Mouse (Mus musculus): ENCODE data around the gene Gpi1. TPM values are rescaled to one million over a fixed set of nuclear protein-coding genes. Genes with fewer than 3 reads are reported as not detected.
"Not testable (repeated sequence)": the region's sequence is repeated elsewhere in the genome, so short reads cannot be mapped to it uniquely, and the experiment has no call there.

Gene Gpi1
- total and polyA plus RNA-seq, 3 experiments, result 290 to 557 (median 507) TPM

GRCm38 (mm10) chr7:34229691-34230111, 435 bp downstream of the Gpi1 start:
- peak; percentile 68 for DNase-seq

GRCm38 (mm10) chr7:34229153-34229552, 983 bp downstream of the Gpi1 start:
- DNase-seq, result no peak

- DNase-seq, result no peak
Observed at GRCm38 (mm10) chr7:34228641-34229040, 1.5 kb downstream of the Gpi1 start.

GRCm38 (mm10) chr7:34226846-34227245, 3.3 kb downstream of the Gpi1 start:
- DNase-seq, result no peak

GRCm38 (mm10) chr7:34226086-34226485, 4.0 kb downstream of the Gpi1 start:
- no peak for DNase-seq

GRCm38 (mm10) chr7:34224308-34224707, 5.8 kb downstream of the Gpi1 start:
- peak; percentile 55 for DNase-seq

GRCm38 (mm10) chr7:34222340-34222739, 7.8 kb downstream of the Gpi1 start:
- no peak for DNase-seq

GRCm38 (mm10) chr7:34221594-34222250, 8.4 kb downstream of the Gpi1 start:
- no peak for DNase-seq

- no peak for DNase-seq
Observed at GRCm38 (mm10) chr7:34218496-34218895, 11.6 kb downstream of the Gpi1 start.

- DNase-seq, result no peak
Observed at GRCm38 (mm10) chr7:34216474-34216873, 13.7 kb downstream of the Gpi1 start.

- DNase-seq, result no peak
Observed at GRCm38 (mm10) chr7:34215481-34215880, 14.7 kb downstream of the Gpi1 start.

- DNase-seq, result no peak
Observed at GRCm38 (mm10) chr7:34214644-34215043, 15.5 kb downstream of the Gpi1 start.

GRCm38 (mm10) chr7:34213281-34213680, 16.9 kb downstream of the Gpi1 start:
- no peak for DNase-seq

- DNase-seq, result no peak
Observed at GRCm38 (mm10) chr7:34208027-34208745, 21.9 kb downstream of the Gpi1 start.

GRCm38 (mm10) chr7:34206331-34206730, 23.8 kb downstream of the Gpi1 start:
- no peak for DNase-seq

- not testable (repeated sequence) for DNase-seq
Observed at GRCm38 (mm10) chr7:34202147-34202546, 28.0 kb downstream of the Gpi1 start.

GRCm38 (mm10) chr7:34200829-34201228, 29.3 kb downstream of the Gpi1 start:
- DNase-seq, result no peak

GRCm38 (mm10) chr7:34198346-34198745, 31.8 kb downstream of the Gpi1 start:
- peak; percentile 27 for DNase-seq

GRCm38 (mm10) chr7:34196132-34197128, 33.7 kb downstream of the Gpi1 start, which contains the start of gene Pdcd2l:
Gene Pdcd2l, minus strand, starts transcription at chr7:34196661.
- DNase-seq, result peak; percentile 95

- no peak for DNase-seq
Observed at GRCm38 (mm10) chr7:34195632-34196031, 34.5 kb downstream of the Gpi1 start.

- DNase-seq, result no peak
Observed at GRCm38 (mm10) chr7:34192825-34193224, 37.3 kb downstream of the Gpi1 start.

- no peak for DNase-seq
Observed at GRCm38 (mm10) chr7:34189376-34189989, 40.7 kb downstream of the Gpi1 start.
